Mouse (Mus musculus) lung, postnatal 0 days (tissue): ENCODE results near the gene Foxp4. TPM values are rescaled to one million over a fixed set of nuclear protein-coding genes. Genes with fewer than 3 reads are reported as not detected.

Experiments used
- ATAC-seq: fragments of 200-750 bp; cut with Nextera tagmentation; 2 replicates; pipeline ENCODE4 v1.8.0; 2017; ENCODE audit warnings: moderate library complexity
- DNase-seq: peaks from one replicate; pipeline ENCODE4 v3.0.0-alpha.2; 2016; ENCODE audit warnings: low spot score
- H3K27ac ChIP-seq: fragments of 300-500 bp; sonication (generic); 2 replicates; pipeline ENCODE4 v1.5.1; 2014; ENCODE audit warnings: antibody characterized with exemption, mild to moderate bottlenecking, low read length, mixed read lengths
- H3K27me3 ChIP-seq: fragments of 300-500 bp; sonication (generic); replicated peaks from 2 replicates; pipeline ENCODE4 v1.6.1; 2014; ENCODE audit warnings: low read length, mixed read lengths; ENCODE audit not compliant: insufficient read depth
- H3K36me3 ChIP-seq: fragments of 300-500 bp; sonication (generic); 2 replicates; pipeline ENCODE4 v1.6.1; 2014; ENCODE audit warnings: low read length, mixed read lengths; ENCODE audit not compliant: insufficient read depth
- H3K4me1 ChIP-seq: fragments of 300-500 bp; sonication (generic); 2 replicates; pipeline ENCODE4 v1.6.1; 2014; ENCODE audit warnings: antibody characterized with exemption, low read depth, low read length, mixed read lengths; ENCODE audit not compliant: insufficient read depth
- H3K4me2 ChIP-seq: fragments of 300-500 bp; sonication (generic); replicated peaks from 2 replicates; pipeline ENCODE4 v1.6.1; 2014; ENCODE audit warnings: low read depth, mild to moderate bottlenecking, low read length, moderate library complexity, mixed read lengths
- H3K4me3 ChIP-seq: fragments of 300-500 bp; sonication (generic); 2 replicates; pipeline ENCODE4 v1.5.1; 2014; ENCODE audit warnings: low read depth, low read length
- H3K9ac ChIP-seq: fragments of 300-500 bp; sonication (generic); replicated peaks from 2 replicates; pipeline ENCODE4 v1.6.1; 2014; ENCODE audit warnings: low read depth, mild to moderate bottlenecking
- H3K9me3 ChIP-seq: fragments of 300-500 bp; sonication (generic); 2 replicates; pipeline ENCODE4 v1.6.1; 2016; ENCODE audit warnings: low read length, mixed read lengths
- CTCF ChIP-seq: IDR thresholded peaks from 2 replicates; pipeline ENCODE4 v1.5.1; 2016; ENCODE audit warnings: antibody characterized with exemption, mild to moderate bottlenecking
- EP300 ChIP-seq: IDR thresholded peaks from 2 replicates; pipeline ENCODE4 v1.6.1; 2016; ENCODE audit warnings: antibody characterized with exemption, mild to moderate bottlenecking, control low read depth
- WGBS: fragments of 180-500 bp; shearing (Covaris S2); extraction: QIAGEN DNeasy Blood & Tissue Kit; methylation state at CpG from one replicate; pipeline ENCODE4 v1.1.7; 2014; 5-methylcytosine and 5-hydroxymethylcytosine counted together
- polyA plus RNA-seq: library from polyadenylated mRNA; unstranded; fragments of >200 nt; fragmentation: Nextera tagmentation; extraction: Ambion mirVana; gene quantifications from 2 replicates; pipeline ENCODE4 v1.2.1, GENCODE M21; 2015

Gene Foxp4
- polyA plus RNA-seq, 1 experiment from 2014 or later: 10.2 TPM

DNA sequence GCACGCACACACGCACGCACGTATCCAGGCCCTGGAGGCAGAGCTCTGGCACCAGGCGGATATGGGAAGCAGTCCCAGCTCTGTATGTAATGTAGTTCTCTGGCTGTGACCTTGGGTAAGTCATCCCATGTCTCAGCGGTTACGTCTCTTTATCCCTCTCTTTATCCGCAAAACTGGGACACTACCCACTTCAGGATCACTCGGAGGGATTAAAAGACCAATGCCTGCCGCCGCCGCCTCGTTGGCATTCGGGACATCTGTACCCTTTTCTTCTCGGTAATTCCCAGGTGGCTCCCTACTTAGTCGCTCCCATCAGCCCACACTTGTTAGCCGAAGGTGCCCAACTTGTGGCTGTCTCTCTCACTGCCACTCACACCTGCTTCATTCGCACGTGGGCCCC is 35.2 kb downstream of the Foxp4 start:
- Histone ChIP-seq H3K9me3 (no peaks in the 10 kb centered on the region), H3K4me3 (no peak overlapping the region), H3K36me3 (peaks cover 4% of the 10 kb centered on the region; the same call in 1 of the 2 replicates), H3K4me2 (no peak overlapping the region), H3K4me1 (peaks cover 6% of the 10 kb centered on the region; the same call in 1 of the 2 replicates), H3K27ac (no peak overlapping the region), H3K27me3 (no peaks in the 10 kb centered on the region), H3K9ac (no peak overlapping the region)
- 57% methylated on average over 19 of the region's 19 CpGs for WGBS
- DNase-seq (no peak), ATAC-seq (no peak)
- no peak for TF ChIP-seq EP300
- TF ChIP-seq CTCF: no peak

DNA sequence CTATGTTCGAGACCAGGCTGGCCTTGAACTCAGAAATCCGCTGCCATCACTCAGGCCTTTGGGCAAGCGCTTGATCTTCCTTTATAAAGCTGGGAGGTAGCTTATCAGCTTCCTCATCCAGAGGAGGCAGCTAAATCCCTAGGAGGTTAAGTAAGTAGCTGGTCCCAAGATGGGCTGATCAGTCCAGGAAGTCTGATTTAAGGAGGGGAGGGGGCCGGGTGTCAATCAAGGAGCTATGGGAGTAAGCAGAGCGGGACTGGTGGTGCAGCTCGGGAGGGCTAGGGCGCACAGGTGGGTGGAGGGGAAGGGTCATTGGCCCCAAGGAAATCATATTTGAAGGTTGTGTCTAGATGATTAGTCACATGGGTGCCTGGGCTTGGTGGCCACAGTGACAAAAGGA is 35.8 kb downstream of the Foxp4 start:
- Histone ChIP-seq H3K4me2 (no peak overlapping the region), H3K27me3 (no peaks in the 10 kb centered on the region), H3K4me3 (no peak overlapping the region), H3K4me1 (peaks cover 6% of the 10 kb centered on the region; the same call in 1 of the 2 replicates), H3K9me3 (no peaks in the 10 kb centered on the region), H3K36me3 (peaks cover 4% of the 10 kb centered on the region; the same call in 1 of the 2 replicates), H3K9ac (no peak overlapping the region), H3K27ac (no peak overlapping the region)
- 76% methylated on average over 7 of the region's 7 CpGs for WGBS
- TF ChIP-seq CTCF (no peak), EP300 (no peak)
- DNase-seq: no peak
- no peak for ATAC-seq

DNA sequence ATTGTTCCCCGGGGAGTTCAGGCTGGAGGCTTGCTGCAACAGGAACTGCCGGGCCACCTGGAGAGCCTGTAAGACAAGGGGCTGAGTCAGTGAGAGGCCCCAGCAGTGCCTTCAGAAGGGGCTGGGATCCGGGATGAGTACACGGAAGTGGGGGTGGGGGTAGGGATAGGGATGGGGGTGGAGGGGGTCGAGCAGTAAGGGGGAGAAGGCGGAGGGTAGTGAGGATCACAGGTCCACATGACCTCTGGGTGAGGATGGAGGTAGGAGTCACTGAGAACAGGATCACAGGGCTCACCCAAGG is 36.3 kb downstream of the Foxp4 start:
- H3K4me1 ChIP-seq: peaks cover 6% of the 10 kb centered on the region; the same call in 1 of the 2 replicates
- ATAC-seq (peak; percentile 12; the same call in 1 of the 2 replicates), DNase-seq (no peak)
- peaks cover 4% of the 10 kb centered on the region; the same call in 1 of the 2 replicates for H3K36me3 ChIP-seq
- WGBS: 15% methylated on average over 6 of the region's 6 CpGs
- H3K27me3 ChIP-seq: no peaks in the 10 kb centered on the region
- H3K4me3 ChIP-seq: no peak overlapping the region
- H3K27ac ChIP-seq: no peak overlapping the region
- H3K9me3 ChIP-seq: no peaks in the 10 kb centered on the region
- no peak overlapping the region for H3K9ac ChIP-seq
- H3K4me2 ChIP-seq: no peak overlapping the region
- TF ChIP-seq EP300: no peak
- TF ChIP-seq CTCF: no peak

DNA sequence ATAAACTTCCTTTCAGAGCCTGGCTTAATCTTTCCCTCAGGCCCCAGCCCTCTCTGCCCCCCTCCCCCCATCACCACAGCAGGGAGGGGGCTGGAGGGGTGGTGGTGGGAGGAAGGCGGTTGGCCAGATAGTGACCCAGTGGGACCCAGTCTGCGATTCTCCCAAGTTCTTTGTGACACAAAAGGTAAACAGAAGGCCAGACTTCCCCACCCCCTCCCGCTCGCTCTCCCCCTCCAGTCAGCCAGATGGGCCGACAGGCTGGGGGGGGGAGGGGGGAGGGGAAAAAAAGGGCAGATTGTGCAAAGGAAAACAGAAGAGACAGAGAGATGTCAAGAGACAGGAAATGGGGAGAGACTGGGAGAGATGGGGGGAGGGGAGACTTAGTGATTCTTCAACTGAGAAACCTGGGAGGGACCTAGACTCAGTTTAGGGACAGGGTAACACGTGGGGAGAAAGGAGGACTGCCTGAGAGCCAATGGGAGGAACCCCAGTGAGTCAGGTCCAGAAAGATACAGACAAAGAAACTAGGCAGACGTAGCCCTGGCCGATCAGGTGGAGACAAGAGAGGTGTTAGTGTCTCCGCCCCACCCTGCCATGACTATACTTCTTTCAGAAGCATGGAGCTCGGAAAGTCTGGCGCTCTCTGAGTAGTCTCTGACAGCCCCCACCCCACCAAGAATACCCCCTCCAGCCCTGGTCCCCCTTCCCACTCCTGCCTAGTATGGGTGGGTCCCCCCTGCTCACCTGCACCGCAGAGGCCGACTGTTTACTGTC is 36.9 kb downstream of the Foxp4 start:
- TF ChIP-seq EP300: no peak
- no peak overlapping the region for H3K9ac ChIP-seq
- peaks cover 6% of the 10 kb centered on the region; the same call in 1 of the 2 replicates for H3K4me1 ChIP-seq
- H3K9me3 ChIP-seq: no peaks in the 10 kb centered on the region
- peak; percentile 6; the same call in 1 of the 2 replicates for ATAC-seq
- no peaks in the 10 kb centered on the region for H3K27me3 ChIP-seq
- H3K4me2 ChIP-seq: no peak overlapping the region
- H3K27ac ChIP-seq: no peak overlapping the region
- no peak overlapping the region for H3K4me3 ChIP-seq
- 29% methylated on average over 12 of the region's 13 CpGs for WGBS
- peak; percentile 62 for DNase-seq
- H3K36me3 ChIP-seq: peaks cover 4% of the 10 kb centered on the region; the same call in 1 of the 2 replicates

DNA sequence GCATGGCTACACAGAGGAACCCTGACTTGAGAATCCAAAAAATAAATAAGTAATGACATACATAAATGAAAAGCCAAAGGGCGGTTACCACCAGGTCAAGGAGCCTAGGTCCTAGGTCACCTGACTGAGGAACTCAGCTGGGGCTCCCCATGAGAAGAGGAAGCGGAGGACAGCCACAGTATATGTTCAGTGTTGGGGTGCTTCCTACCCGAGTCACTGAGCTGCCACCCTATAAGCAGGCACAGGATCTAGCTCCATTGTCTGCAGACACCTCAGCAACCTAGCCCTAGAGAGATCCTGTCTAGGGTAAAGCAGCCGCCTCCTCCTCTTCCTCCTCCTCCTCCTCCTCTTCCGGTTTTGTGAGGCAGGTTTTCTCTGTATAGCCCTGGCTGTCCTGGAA is 41.3 kb downstream of the Foxp4 start:
- H3K27ac ChIP-seq: no peak overlapping the region
- H3K27me3 ChIP-seq: no peaks in the 10 kb centered on the region
- no peaks in the 10 kb centered on the region for H3K9me3 ChIP-seq
- DNase-seq: no peak
- TF ChIP-seq CTCF (no peak), EP300 (no peak)
- no peak overlapping the region for H3K9ac ChIP-seq
- ATAC-seq: no peak
- WGBS: 72% methylated on average over 5 of the region's 5 CpGs
- H3K4me2 ChIP-seq: no peak overlapping the region
- peaks cover 10% of the 10 kb centered on the region for H3K4me1 ChIP-seq
- peaks cover 8% of the 10 kb centered on the region; the same call in 1 of the 2 replicates for H3K36me3 ChIP-seq
- H3K4me3 ChIP-seq: no peak overlapping the region

DNA sequence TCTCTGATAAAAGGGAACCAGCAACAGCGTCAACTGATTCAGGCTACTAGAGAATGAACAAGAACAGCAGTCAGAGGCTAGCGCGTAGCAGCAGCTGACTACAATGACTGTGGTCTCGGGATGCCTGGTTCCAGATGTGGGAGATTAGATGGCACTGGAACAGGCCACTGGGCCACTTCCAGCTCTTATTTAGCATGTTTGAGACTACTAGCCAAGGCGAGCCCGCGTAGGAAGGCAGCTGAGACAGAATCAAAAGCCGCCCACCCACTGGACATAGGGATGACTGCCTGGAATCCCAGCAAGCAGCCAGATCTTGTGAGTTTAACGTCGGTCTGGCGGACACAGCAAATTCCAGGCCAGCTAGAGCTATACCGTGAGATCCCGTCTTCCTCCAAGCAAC is 43.1 kb downstream of the Foxp4 start:
- no peak for ATAC-seq
- H3K9ac ChIP-seq: no peak overlapping the region
- DNase-seq: no peak
- no peak overlapping the region for H3K4me3 ChIP-seq
- no peak overlapping the region for H3K4me2 ChIP-seq
- H3K27me3 ChIP-seq: no peaks in the 10 kb centered on the region
- peaks cover 8% of the 10 kb centered on the region; the same call in 1 of the 2 replicates for H3K36me3 ChIP-seq
- H3K4me1 ChIP-seq: peaks cover 5% of the 10 kb centered on the region; the same call in 1 of the 2 replicates
- TF ChIP-seq EP300: no peak
- no peak for TF ChIP-seq CTCF
- H3K9me3 ChIP-seq: no peaks in the 10 kb centered on the region
- 70% methylated on average over 13 of the region's 13 CpGs for WGBS
- H3K27ac ChIP-seq: no peak overlapping the region
